Mouse (Mus musculus) kidney, adult 2 months (tissue): ENCODE data around the gene Cep135.

Source experiments
- CTCF ChIP-seq: fragments of 200-500 bp; conservative IDR thresholded peaks from 2 replicates; pipeline ENCODE4 v1.5.1; 2011; ENCODE audit warnings: low read depth, mild to moderate bottlenecking, control low read depth, low read length, moderate library complexity, mixed read lengths; ENCODE audit not compliant: insufficient read depth, insufficient read length
- POLR2A ChIP-seq: fragments of 200-500 bp; IDR thresholded peaks from one replicate; pipeline ENCODE4 v1.6.1; 2011; ENCODE audit warnings: low read depth, low read length, control low read depth

- TF ChIP-seq CTCF (no peak), POLR2A (no peak)
These were observed 100.1 kb downstream of the Cep135 start for GRCm38 (mm10) chr5:76688643-76689042.
